Mouse (Mus musculus) liver, embryonic 13.5 days (tissue): ENCODE data around the gene Lrrc4c. TPM values are rescaled to one million over a fixed set of nuclear protein-coding genes. Genes with fewer than 3 reads are reported as not detected.

ENCODE experiments used
- ATAC-seq: fragments of 200-750 bp; cut with Nextera tagmentation; 2 replicates; pipeline ENCODE4 v1.8.0; 2017; ENCODE audit warnings: low read depth, mild to moderate bottlenecking, moderate number of reproducible peaks, moderate library complexity
- DNase-seq: peaks from one replicate; pipeline ENCODE4 v3.0.0; 2022
- H3K27ac ChIP-seq: fragments of 300-500 bp; sonication (generic); 2 replicates; pipeline ENCODE4 v1.5.1; 2015; ENCODE audit warnings: moderate library complexity, mild to moderate bottlenecking, inconsistent platforms
- H3K27me3 ChIP-seq: fragments of 300-500 bp; sonication (generic); 2 replicates; pipeline ENCODE4 v1.6.1; 2015; ENCODE audit warnings: mild to moderate bottlenecking, inconsistent platforms
- H3K36me3 ChIP-seq: fragments of 300-500 bp; sonication (generic); 2 replicates; pipeline ENCODE4 v1.6.1; 2015; ENCODE audit warnings: mild to moderate bottlenecking, inconsistent platforms
- H3K4me1 ChIP-seq: fragments of 300-500 bp; sonication (generic); replicated peaks from 2 replicates; pipeline ENCODE4 v1.6.1; 2015; ENCODE audit warnings: inconsistent platforms
- H3K4me2 ChIP-seq: fragments of 300-500 bp; sonication (generic); 2 replicates; pipeline ENCODE4 v1.6.1; 2015; ENCODE audit warnings: inconsistent platforms, mild to moderate bottlenecking, moderate library complexity
- H3K4me3 ChIP-seq: fragments of 300-500 bp; sonication (generic); replicated peaks from 2 replicates; pipeline ENCODE4 v1.5.1; 2015; ENCODE audit warnings: mild to moderate bottlenecking, inconsistent platforms
- H3K9ac ChIP-seq: fragments of 300-500 bp; sonication (generic); 2 replicates; pipeline ENCODE4 v1.6.1; 2015; ENCODE audit warnings: mild to moderate bottlenecking, inconsistent platforms
- H3K9me3 ChIP-seq: fragments of 300-500 bp; sonication (generic); replicated peaks from 2 replicates; pipeline ENCODE4 v1.6.1; 2016; ENCODE audit warnings: inconsistent platforms
- WGBS: fragments of 180-500 bp; shearing (Covaris S2); methylation state at CpG from one replicate; pipeline ENCODE4 v1.1.7; 2015; ENCODE audit not compliant: insufficient replicate concordance; 5-methylcytosine and 5-hydroxymethylcytosine counted together
- microRNA-seq: library from miRNA; unstranded; fragments of <30 nt; microRNA quantifications from one replicate; pipeline ENCODE4, GENCODE M21; 2016
- polyA plus RNA-seq: library from polyadenylated mRNA; unstranded; fragments of >200 nt; fragmentation: Nextera tagmentation; extraction: Ambion mirVana; gene quantifications from 2 replicates; pipeline ENCODE4 v1.2.1, GENCODE M21; 2015

Lrrc4c gene
- polyA plus RNA-seq, 1 experiment from 2014 or later: 0.13 TPM

DNA sequence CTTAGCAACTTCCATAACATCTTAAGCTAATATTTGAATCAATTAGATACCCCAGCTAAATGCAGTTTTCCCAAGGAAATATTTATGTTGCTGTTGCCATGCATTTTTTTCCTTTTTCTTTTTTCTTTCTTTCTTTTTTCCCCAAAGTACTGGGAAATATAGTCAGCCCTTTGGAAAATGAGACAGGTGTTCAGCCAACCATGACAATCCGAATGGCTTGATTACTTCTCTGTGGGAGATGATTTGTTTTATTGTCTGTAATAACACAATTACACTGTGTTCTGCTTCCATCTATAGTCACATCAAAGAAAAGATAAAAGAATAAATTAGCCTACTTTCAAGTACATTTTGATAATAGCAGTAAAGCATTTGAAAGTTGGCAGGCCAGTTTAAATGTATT lies 1334.7 kb downstream of the Lrrc4c start:
- Histone ChIP-seq H3K27me3 (no peaks in the 10 kb centered on the region), H3K4me3 (no peak overlapping the region), H3K27ac (no peak overlapping the region), H3K36me3 (no peaks in the 10 kb centered on the region), H3K9me3 (no peaks in the 10 kb centered on the region), H3K4me2 (no peak overlapping the region), H3K4me1 (no peaks in the 10 kb centered on the region), H3K9ac (no peak overlapping the region)
- ATAC-seq: no peak
- DNase-seq: no peak
- 60% methylated on average over 1 of the region's 1 CpGs for WGBS

Small RNA genes lying within 50 kb of the gene (microRNA-seq; reads per million reads assigned to microRNA genes)
- not detected for gene Gm44320
